Mouse (Mus musculus) liver, embryonic 16.5 days (tissue): ENCODE measurements around the gene Snrk. TPM values are rescaled to one million over a fixed set of nuclear protein-coding genes. Genes with fewer than 3 reads are reported as not detected.
"Not testable (repeated sequence)": the region's sequence is repeated elsewhere in the genome, so short reads cannot be mapped to it uniquely, and the experiment has no call there.

Experiments used
- ATAC-seq: fragments of 200-750 bp; cut with Nextera tagmentation; 2 replicates; pipeline ENCODE4 v1.8.0; 2017; ENCODE audit warnings: low read depth, mild to moderate bottlenecking, moderate number of reproducible peaks, moderate library complexity
- H3K27ac ChIP-seq: fragments of 300-500 bp; sonication (generic); 2 replicates; pipeline ENCODE4 v1.5.1; 2014; ENCODE audit warnings: mild to moderate bottlenecking, low read length
- H3K27me3 ChIP-seq: fragments of 300-500 bp; sonication (generic); 2 replicates; pipeline ENCODE4 v1.6.1; 2014; ENCODE audit warnings: low read depth, low read length, mixed read lengths; ENCODE audit not compliant: control insufficient read depth, insufficient read depth
- H3K36me3 ChIP-seq: fragments of 300-500 bp; sonication (generic); 2 replicates; pipeline ENCODE4 v1.6.1; 2014; ENCODE audit warnings: mild to moderate bottlenecking; ENCODE audit not compliant: control insufficient read depth, insufficient read depth
- H3K4me1 ChIP-seq: fragments of 300-500 bp; sonication (generic); 2 replicates; pipeline ENCODE4 v1.6.1; 2014; ENCODE audit warnings: low read depth, low read length, mixed read lengths; ENCODE audit not compliant: control insufficient read depth
- H3K4me2 ChIP-seq: fragments of 300-500 bp; sonication (generic); 2 replicates; pipeline ENCODE4 v1.6.1; 2014; ENCODE audit warnings: low read depth, low read length, mixed read lengths
- H3K4me3 ChIP-seq: fragments of 300-500 bp; sonication (generic); 2 replicates; pipeline ENCODE4 v1.5.1; 2014; ENCODE audit warnings: low read depth, mild to moderate bottlenecking, low read length
- H3K9ac ChIP-seq: fragments of 300-500 bp; sonication (generic); 2 replicates; pipeline ENCODE4 v1.6.1; 2014; ENCODE audit warnings: low read depth, low read length
- H3K9me3 ChIP-seq: fragments of 300-500 bp; sonication (generic); replicated peaks from 2 replicates; pipeline ENCODE4 v1.6.1; 2016; ENCODE audit warnings: low read length; ENCODE audit not compliant: control insufficient read depth
- WGBS: fragments of 180-500 bp; shearing (Covaris S2); extraction: QIAGEN DNeasy Blood & Tissue Kit; methylation state at CpG from one replicate; pipeline ENCODE4 v1.1.7; 2014; ENCODE audit not compliant: insufficient replicate concordance; 5-methylcytosine and 5-hydroxymethylcytosine counted together
- polyA plus RNA-seq: library from polyadenylated mRNA; unstranded; fragments of >200 nt; fragmentation: Nextera tagmentation; extraction: Ambion mirVana; gene quantifications from 2 replicates; pipeline ENCODE4 v1.2.1, GENCODE M21; 2015

The Snrk gene
- polyA plus RNA-seq, 1 experiment from 2014 or later, result 20.1 TPM

DNA sequence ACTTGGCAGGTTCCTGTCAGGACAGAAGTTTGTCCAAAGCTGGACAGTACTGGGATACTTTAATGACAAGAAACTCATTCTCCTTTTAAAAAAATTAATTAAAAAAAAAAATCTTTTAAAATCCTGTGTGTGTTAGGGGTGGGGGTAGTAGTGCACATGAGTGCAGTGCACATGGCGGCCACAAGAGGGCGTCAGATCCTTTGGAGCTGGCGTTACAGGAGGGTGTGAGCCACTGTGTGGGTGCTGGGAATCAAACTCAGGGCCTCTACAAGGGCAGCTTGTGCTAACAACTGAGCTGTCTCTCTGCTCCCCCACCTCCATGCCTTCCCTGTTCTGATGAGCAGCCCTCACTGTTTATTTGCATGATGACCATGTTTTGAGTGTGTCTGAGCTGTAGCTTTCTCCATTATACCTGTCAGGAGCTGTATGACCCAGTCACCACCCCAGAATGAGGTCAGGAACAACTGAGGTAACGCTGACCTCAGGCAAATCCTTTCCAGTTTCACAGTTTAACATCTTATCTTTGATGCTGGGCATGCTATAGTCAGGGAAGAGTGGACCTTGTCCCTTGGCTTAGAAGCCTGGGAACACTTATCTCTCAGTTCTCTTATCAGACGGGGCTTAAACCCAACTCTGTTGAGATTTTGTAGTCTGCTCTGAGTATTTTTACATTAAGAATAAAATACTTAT is 39.5 kb downstream of the Snrk start:
- 60% methylated on average over 5 of the region's 5 CpGs for WGBS
- Histone ChIP-seq H3K4me1 (peaks cover 5% of the 10 kb centered on the region), H3K4me2 (no peak overlapping the region), H3K9ac (no peak overlapping the region), H3K36me3 (peaks cover 2% of the 10 kb centered on the region; the same call in 1 of the 2 replicates), H3K9me3 (no peaks in the 10 kb centered on the region), H3K4me3 (no peak overlapping the region), H3K27ac (no peak overlapping the region), H3K27me3 (no peaks in the 10 kb centered on the region)
- ATAC-seq, result no peak

DNA sequence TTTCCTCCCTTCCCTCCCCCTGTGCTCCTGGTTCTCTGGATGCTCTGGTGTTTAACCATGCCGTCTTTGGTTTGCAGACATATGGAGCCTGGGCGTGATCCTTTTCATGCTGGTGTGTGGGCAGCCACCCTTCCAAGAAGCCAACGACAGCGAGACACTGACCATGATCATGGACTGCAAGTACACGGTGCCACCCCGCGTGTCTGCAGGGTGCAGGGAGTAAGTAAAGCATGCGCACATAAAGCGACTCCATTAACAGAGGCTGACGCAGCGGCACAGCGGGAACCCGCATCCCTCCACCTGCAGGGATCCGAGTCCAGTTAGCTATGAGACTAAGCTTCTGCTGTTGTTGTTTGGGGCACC is 40.0 kb downstream of the Snrk start:
- Histone ChIP-seq H3K9ac (no peak overlapping the region), H3K27ac (no peak overlapping the region), H3K9me3 (no peaks in the 10 kb centered on the region), H3K4me2 (no peak overlapping the region), H3K36me3 (peaks cover 2% of the 10 kb centered on the region; the same call in 1 of the 2 replicates), H3K4me1 (peaks cover 3% of the 10 kb centered on the region), H3K4me3 (no peak overlapping the region), H3K27me3 (no peaks in the 10 kb centered on the region)
- 85% methylated on average over 14 of the region's 14 CpGs for WGBS
- no peak for ATAC-seq

DNA sequence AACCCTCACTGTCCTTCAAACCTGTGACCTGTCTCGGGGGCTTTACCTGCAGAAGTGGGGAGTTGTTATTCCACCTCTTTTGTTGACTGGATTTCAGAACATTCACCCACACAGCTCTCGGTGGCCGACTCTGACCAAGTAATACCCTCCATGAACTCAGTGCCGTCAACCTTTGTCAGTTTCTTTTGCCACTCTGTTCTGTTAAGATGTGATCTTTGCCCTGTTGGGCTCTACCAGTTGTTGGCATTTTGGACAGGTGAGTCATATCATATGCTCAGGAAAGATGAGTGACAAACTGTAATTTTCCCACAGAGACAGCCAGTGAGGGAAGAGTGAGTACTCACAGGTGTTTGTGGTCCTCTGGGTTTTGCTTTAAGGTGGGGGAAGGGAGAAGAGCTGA is 47.5 kb downstream of the Snrk start:
- Histone ChIP-seq H3K4me1 (no peaks in the 10 kb centered on the region), H3K36me3 (peaks cover 2% of the 10 kb centered on the region), H3K27ac (no peak overlapping the region), H3K27me3 (no peaks in the 10 kb centered on the region), H3K4me3 (no peak overlapping the region), H3K9me3 (no peaks in the 10 kb centered on the region), H3K9ac (no peak overlapping the region), H3K4me2 (no peak overlapping the region)
- ATAC-seq, result no peak
- WGBS, result 71% methylated on average over 4 of the region's 4 CpGs

DNA sequence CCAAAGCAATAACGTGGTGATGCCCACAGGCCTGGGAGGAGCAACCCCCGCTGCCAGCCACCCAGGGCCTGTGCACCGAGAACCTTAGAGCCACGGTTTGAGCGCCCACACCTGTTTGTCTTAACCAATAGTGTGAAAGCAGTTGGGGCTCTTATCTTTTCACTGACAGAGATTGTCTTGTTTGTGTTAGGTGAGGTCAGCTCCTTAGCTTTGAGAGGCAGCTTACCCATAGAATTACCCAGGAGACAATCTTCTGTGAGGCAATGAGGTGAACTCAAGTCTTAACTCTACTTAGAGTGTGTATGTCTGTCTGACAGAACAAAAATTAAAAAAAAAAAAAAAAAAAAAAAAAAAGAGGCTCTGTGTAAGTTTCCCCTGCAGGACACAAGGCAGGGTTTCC is 50.7 kb downstream of the Snrk start:
- not testable (repeated sequence) for H3K36me3 ChIP-seq
- 64% methylated on average over 5 of the region's 5 CpGs for WGBS

DNA sequence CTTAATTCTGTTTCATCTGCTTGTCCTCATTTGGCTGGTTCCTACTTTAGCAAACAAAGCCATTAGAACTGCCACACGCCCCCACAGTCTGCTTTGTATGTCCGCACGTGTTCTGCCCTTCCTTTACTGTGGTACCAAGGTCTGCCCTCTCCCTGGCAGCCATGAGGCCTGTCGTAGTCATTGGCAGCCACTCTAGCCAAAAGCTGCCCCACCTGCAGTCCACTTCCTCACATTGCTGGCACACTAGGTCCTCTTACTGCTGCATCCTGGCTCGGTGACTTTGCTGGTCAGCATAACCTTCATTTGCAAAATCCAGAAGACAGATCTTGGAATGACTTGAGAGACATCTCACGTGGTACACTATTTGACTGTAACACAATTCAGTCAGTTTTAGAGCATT is 52.8 kb downstream of the Snrk start:
- 73% methylated on average over 6 of the region's 6 CpGs for WGBS
- Histone ChIP-seq H3K36me3 (no peaks in the 10 kb centered on the region; the same call in none of the 2 replicates), H3K9me3 (no peaks in the 10 kb centered on the region), H3K4me3 (no peak overlapping the region), H3K4me2 (no peak overlapping the region), H3K27me3 (no peaks in the 10 kb centered on the region), H3K27ac (no peak overlapping the region), H3K4me1 (peaks cover 2% of the 10 kb centered on the region), H3K9ac (no peak overlapping the region)
- no peak for ATAC-seq

More for the DNA sequence above, 50.7 kb downstream of the Snrk start:
- H3K27me3 ChIP-seq, H3K4me1 ChIP-seq, ATAC-seq, H3K4me2 ChIP-seq, H3K9me3 ChIP-seq, H3K4me3 ChIP-seq, H3K27ac ChIP-seq, H3K9ac ChIP-seq: not testable (repeated sequence)

DNA sequence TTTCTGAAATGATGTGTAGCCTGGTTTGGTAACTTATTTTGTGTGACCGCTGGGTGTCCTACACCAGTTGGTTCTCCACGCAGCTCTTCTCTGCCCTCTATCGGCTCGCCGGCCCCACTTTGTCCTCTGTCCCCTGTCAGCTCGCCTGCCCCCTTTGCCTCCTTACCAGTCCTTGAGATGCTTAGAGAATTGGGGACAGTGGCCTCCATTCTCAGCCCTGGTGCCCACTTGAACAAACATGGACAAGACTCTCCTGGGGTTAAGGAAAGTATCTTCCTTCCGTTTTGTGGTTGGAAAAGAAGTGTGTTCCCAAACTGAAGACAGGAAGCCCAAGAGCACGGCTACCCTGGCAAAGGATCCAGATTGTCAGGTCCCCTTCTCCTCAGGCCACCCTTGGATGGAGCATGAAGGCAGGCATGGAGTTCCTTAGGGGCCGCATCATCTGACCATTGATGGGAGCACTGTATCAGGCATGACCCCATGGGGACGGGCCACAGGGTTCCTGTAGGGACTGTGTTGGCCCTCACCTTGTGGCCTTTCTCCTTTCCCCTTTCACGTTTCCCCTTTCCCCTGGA is 55.6 kb downstream of the Snrk start:
- Histone ChIP-seq H3K4me3 (no peak overlapping the region), H3K27ac (no peak overlapping the region), H3K36me3 (no peaks in the 10 kb centered on the region), H3K9me3 (no peaks in the 10 kb centered on the region), H3K4me2 (no peak overlapping the region), H3K27me3 (no peaks in the 10 kb centered on the region), H3K4me1 (peaks cover 2% of the 10 kb centered on the region), H3K9ac (no peak overlapping the region)
- no peak for ATAC-seq
- 73% methylated on average over 11 of the region's 11 CpGs for WGBS

DNA sequence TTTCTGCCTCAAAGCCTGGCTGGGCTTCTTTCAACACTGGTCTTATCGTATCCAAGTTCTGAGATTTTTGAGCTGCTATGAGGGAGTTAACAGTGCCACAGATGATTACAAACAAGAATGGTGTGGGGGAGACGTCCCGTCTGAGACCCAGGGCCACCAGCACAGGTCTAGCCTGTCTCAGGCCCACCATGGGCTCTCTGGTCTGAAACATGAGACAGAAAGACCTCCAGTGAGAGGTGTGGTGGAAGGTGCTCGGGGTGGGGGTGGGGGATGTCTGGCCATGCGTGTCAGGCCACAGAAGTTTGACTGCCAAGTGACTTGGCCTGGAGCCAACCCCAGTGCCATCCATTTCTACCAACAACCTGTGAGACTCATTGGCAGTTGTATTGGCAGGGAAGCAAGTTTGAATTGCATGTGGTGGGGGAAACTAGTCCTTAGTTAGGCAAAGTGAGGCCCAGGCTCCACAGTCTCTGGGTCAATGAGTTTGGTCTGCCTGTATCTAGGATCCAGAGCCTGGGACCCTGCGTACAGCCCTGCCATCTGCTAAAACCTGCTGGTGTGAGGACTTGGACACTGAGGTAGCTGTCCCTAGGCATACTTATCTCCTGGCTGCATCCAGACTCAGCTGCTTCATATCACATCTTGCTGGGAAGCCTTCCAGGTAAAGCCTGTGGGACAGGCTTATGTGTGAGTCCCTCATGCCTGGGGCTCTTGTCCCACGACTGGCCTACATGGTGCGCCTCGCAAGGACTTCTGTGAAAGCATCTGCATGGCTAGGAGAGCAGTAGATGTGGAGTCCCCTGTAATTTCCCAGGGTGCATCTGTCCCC is 56.6 kb downstream of the Snrk start:
- Histone ChIP-seq H3K9me3 (no peaks in the 10 kb centered on the region), H3K36me3 (no peaks in the 10 kb centered on the region), H3K4me2 (no peak overlapping the region), H3K27me3 (no peaks in the 10 kb centered on the region), H3K4me1 (peaks cover 2% of the 10 kb centered on the region), H3K9ac (no peak overlapping the region), H3K27ac (no peak overlapping the region), H3K4me3 (no peak overlapping the region)
- no peak for ATAC-seq
- 70% methylated on average over 9 of the region's 9 CpGs for WGBS

DNA sequence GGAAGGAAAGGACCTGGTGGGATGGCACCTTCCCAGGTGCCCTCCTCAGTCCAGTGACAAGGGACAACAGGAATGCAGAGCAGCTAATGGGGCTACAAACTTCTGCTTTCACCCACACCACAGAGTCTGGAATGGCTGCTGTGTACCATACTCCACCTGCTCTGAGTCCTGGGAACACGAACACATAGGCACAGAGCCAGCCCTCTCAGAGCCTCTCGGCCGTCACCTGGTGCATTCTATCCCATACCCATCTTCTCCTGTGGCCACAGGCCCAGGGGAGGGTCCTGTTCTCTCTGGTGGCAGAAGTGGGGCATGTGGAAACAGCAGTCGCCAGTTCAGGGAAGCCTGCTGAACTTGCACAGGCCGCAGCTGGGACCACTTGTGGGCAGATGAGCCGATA is 57.7 kb downstream of the Snrk start:
- no peak for ATAC-seq
- no peak overlapping the region for H3K4me2 ChIP-seq
- H3K27me3 ChIP-seq, result no peaks in the 10 kb centered on the region
- WGBS, result 69% methylated on average over 6 of the region's 6 CpGs
- H3K4me3 ChIP-seq, result no peak overlapping the region
- H3K9me3 ChIP-seq, result no peaks in the 10 kb centered on the region
- no peak overlapping the region for H3K27ac ChIP-seq
- H3K4me1 ChIP-seq, result peaks cover 2% of the 10 kb centered on the region
- no peak overlapping the region for H3K9ac ChIP-seq
- no peaks in the 10 kb centered on the region for H3K36me3 ChIP-seq
